Mouse (Mus musculus) midbrain, postnatal 0 days (tissue): Measurements from ENCODE around the gene Tmem106b. TPM values are rescaled to one million over a fixed set of nuclear protein-coding genes. Genes with fewer than 3 reads are reported as not detected.

Experiments
- ATAC-seq: fragments of 200-750 bp; cut with Nextera tagmentation; 2 replicates; pipeline ENCODE4 v1.8.0; 2017; ENCODE audit warnings: moderate number of reproducible peaks, mild to moderate bottlenecking, moderate TSS enrichment, moderate library complexity; ENCODE audit not compliant: low FRiP score
- DNase-seq: peaks from one replicate; pipeline ENCODE4 v3.0.0-alpha.2; 2015; ENCODE audit warnings: low spot score
- H3K27ac ChIP-seq: fragments of 300-500 bp; sonication (generic); 2 replicates; pipeline ENCODE4 v1.5.1; 2014; ENCODE audit warnings: low read depth, mild to moderate bottlenecking, low read length, mixed read lengths
- H3K27me3 ChIP-seq: fragments of 300-500 bp; sonication (generic); 2 replicates; pipeline ENCODE4 v1.6.1; 2014; ENCODE audit warnings: low read length, control low read depth, mixed read lengths; ENCODE audit not compliant: insufficient read depth
- H3K36me3 ChIP-seq: fragments of 300-500 bp; sonication (generic); 2 replicates; pipeline ENCODE4 v1.6.1; 2014; ENCODE audit warnings: low read length, control low read depth, mixed read lengths; ENCODE audit not compliant: insufficient read depth
- H3K4me1 ChIP-seq: fragments of 300-500 bp; sonication (generic); 2 replicates; pipeline ENCODE4 v1.6.1; 2014; ENCODE audit warnings: mild to moderate bottlenecking, control low read depth, antibody characterized with exemption, low read length, mixed read lengths; ENCODE audit not compliant: insufficient read depth
- H3K4me2 ChIP-seq: fragments of 300-500 bp; sonication (generic); 2 replicates; pipeline ENCODE4 v1.6.1; 2014; ENCODE audit warnings: low read depth, mild to moderate bottlenecking, low read length, mixed read lengths; ENCODE audit not compliant: poor library complexity, severe bottlenecking
- H3K4me3 ChIP-seq: fragments of 300-500 bp; sonication (generic); 2 replicates; pipeline ENCODE4 v1.5.1; 2014; ENCODE audit warnings: low read depth, mild to moderate bottlenecking, low read length, moderate library complexity
- H3K9ac ChIP-seq: fragments of 300-500 bp; sonication (generic); replicated peaks from 2 replicates; pipeline ENCODE4 v1.6.1; 2014; ENCODE audit warnings: mild to moderate bottlenecking, low read length, moderate library complexity, mixed read lengths; ENCODE audit not compliant: poor library complexity, severe bottlenecking
- H3K9me3 ChIP-seq: fragments of 300-500 bp; sonication (generic); 2 replicates; pipeline ENCODE4 v1.6.1; 2016; ENCODE audit warnings: low read length, control low read depth
- CTCF ChIP-seq: IDR thresholded peaks from 2 replicates; pipeline ENCODE4 v1.5.1; 2016; ENCODE audit warnings: antibody characterized with exemption, mild to moderate bottlenecking
- WGBS: fragments of 180-500 bp; shearing (Covaris S2); extraction: QIAGEN DNeasy Blood & Tissue Kit; methylation state at CpG from one replicate; pipeline ENCODE4 v1.1.7; 2014; 5-methylcytosine and 5-hydroxymethylcytosine counted together
- polyA plus RNA-seq: library from polyadenylated mRNA; unstranded; fragments of >200 nt; fragmentation: Nextera tagmentation; extraction: Ambion mirVana; gene quantifications from 2 replicates; pipeline ENCODE4 v1.2.1, GENCODE M21; 2015
- total RNA-seq: library from RNA; depleted of rRNA; stranded (reverse); fragments of >200 nt; gene quantifications from 2 replicates; pipeline ENCODE4 v1.2.3, GENCODE M21; 2014

Gene Tmem106b
- total and polyA plus RNA-seq, 2 experiments from 2014 or later: 37.9 to 94.0 TPM

GRCm38 (mm10) chr6:13061276-13062039 is 8.1 kb upstream of the Tmem106b start:
- no peak for TF ChIP-seq CTCF
- no peaks in the 10 kb centered on the region for H3K36me3 ChIP-seq
- DNase-seq: no peak

GRCm38 (mm10) chr6:13062063-13062462 is 7.5 kb upstream of the Tmem106b start:
- ATAC-seq: no peak
- Histone ChIP-seq H3K27me3 (no peaks in the 10 kb centered on the region), H3K4me1 (no peaks in the 10 kb centered on the region), H3K4me3 (no peak overlapping the region), H3K9me3 (no peaks in the 10 kb centered on the region), H3K36me3 (no peaks in the 10 kb centered on the region), H3K9ac (no peak overlapping the region), H3K27ac (no peak overlapping the region), H3K4me2 (no peak overlapping the region)
- no peak for TF ChIP-seq CTCF
- WGBS: 84% methylated on average over 4 of the region's 4 CpGs
- DNase-seq: no peak

More at GRCm38 (mm10) chr6:13061276-13062039, 8.1 kb upstream of the Tmem106b start:
- H3K9ac ChIP-seq: no peak overlapping the region
- no peaks in the 10 kb centered on the region for H3K9me3 ChIP-seq
- no peaks in the 10 kb centered on the region for H3K4me1 ChIP-seq
- no peak for ATAC-seq
- H3K4me2 ChIP-seq: no peak overlapping the region
- no peaks in the 10 kb centered on the region for H3K27me3 ChIP-seq
- H3K4me3 ChIP-seq: no peak overlapping the region
- H3K27ac ChIP-seq: no peak overlapping the region

- WGBS: 72% methylated on average over 2 of the region's 2 CpGs
- Histone ChIP-seq H3K36me3 (no peaks in the 10 kb centered on the region), H3K4me2 (no peak overlapping the region), H3K9me3 (no peaks in the 10 kb centered on the region), H3K9ac (no peak overlapping the region), H3K4me3 (no peak overlapping the region), H3K27ac (no peak overlapping the region), H3K27me3 (no peaks in the 10 kb centered on the region), H3K4me1 (no peaks in the 10 kb centered on the region)
- ATAC-seq (no peak), DNase-seq (no peak)
- TF ChIP-seq CTCF: no peak
These were observed 6.8 kb upstream of the Tmem106b start for GRCm38 (mm10) chr6:13062691-13063255.

- H3K4me3 ChIP-seq: peak overlapping the region; percentile 85
- peak overlapping the region; percentile 87 for H3K27ac ChIP-seq
- WGBS: under 1% methylated on average over 11 of the region's 11 CpGs
- peaks cover 4% of the 10 kb centered on the region; the same call in 1 of the 2 replicates for H3K4me1 ChIP-seq
- no peaks in the 10 kb centered on the region for H3K9me3 ChIP-seq
- peak overlapping the region; percentile 75 for H3K4me2 ChIP-seq
- no peak for TF ChIP-seq CTCF
- peak overlapping the region; percentile 95 for H3K9ac ChIP-seq
- H3K27me3 ChIP-seq: no peaks in the 10 kb centered on the region
- peaks cover 5% of the 10 kb centered on the region; the same call in 1 of the 2 replicates for H3K36me3 ChIP-seq
- ATAC-seq: no peak
- DNase-seq: no peak
These were observed 527 bp downstream of the Tmem106b start for GRCm38 (mm10) chr6:13070147-13070425.

- Histone ChIP-seq H3K4me3 (peak overlapping the region; percentile 85), H3K36me3 (peaks cover 8% of the 10 kb centered on the region; the same call in 1 of the 2 replicates), H3K4me2 (peak overlapping the region; percentile 75), H3K4me1 (peaks cover 4% of the 10 kb centered on the region; the same call in 1 of the 2 replicates), H3K9me3 (no peaks in the 10 kb centered on the region), H3K27me3 (no peaks in the 10 kb centered on the region), H3K9ac (peak overlapping the region; percentile 95), H3K27ac (no peak overlapping the region)
- DNase-seq: peak; percentile 4
- peak; percentile 32 for ATAC-seq
- WGBS: 48% methylated on average over 4 of the region's 4 CpGs
- TF ChIP-seq CTCF: no peak
These were observed 926 bp downstream of the Tmem106b start for GRCm38 (mm10) chr6:13070485-13070884.

GRCm38 (mm10) chr6:13073036-13073435 is 3.5 kb downstream of the Tmem106b start:
- ATAC-seq (no peak), DNase-seq (no peak)
- H3K27ac ChIP-seq: no peak overlapping the region
- 97% methylated on average over 4 of the region's 4 CpGs for WGBS
- H3K9me3 ChIP-seq: no peaks in the 10 kb centered on the region
- no peak for TF ChIP-seq CTCF
- H3K4me2 ChIP-seq: no peak overlapping the region
- H3K4me3 ChIP-seq: no peak overlapping the region
- H3K27me3 ChIP-seq: no peaks in the 10 kb centered on the region
- no peak overlapping the region for H3K9ac ChIP-seq
- H3K4me1 ChIP-seq: peaks cover 4% of the 10 kb centered on the region; the same call in 1 of the 2 replicates
- peaks cover 12% of the 10 kb centered on the region for H3K36me3 ChIP-seq
